Mouse (Mus musculus) retina, embryonic 14.5 days (tissue): ENCODE results near the gene Rap1b.

Experiments used
- DNase-seq: peaks from one replicate; pipeline ENCODE4 v3.0.0-alpha.2; 2015; ENCODE audit warnings: low spot score

The Rap1b gene

DNA sequence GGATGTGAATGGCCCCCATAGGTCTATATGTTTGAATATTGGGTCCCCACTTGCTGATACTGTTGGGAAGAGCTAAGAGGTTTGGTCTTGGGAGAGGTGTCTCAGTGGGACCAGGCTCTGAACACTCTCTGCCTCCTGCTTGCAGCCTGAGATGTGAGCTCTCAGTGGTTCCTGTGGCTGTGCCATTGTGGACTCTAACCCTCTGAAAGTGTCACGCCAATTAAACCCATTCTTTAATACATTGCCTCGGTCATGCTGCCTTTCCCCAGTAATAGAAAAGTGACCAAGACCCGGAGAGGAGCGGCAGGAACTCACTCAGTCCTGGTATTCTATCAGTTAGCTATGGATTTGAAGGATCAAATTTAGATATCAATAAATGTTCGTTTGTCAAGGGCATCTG, 12.4 kb upstream of the Rap1b start:
- no peak for DNase-seq

DNA sequence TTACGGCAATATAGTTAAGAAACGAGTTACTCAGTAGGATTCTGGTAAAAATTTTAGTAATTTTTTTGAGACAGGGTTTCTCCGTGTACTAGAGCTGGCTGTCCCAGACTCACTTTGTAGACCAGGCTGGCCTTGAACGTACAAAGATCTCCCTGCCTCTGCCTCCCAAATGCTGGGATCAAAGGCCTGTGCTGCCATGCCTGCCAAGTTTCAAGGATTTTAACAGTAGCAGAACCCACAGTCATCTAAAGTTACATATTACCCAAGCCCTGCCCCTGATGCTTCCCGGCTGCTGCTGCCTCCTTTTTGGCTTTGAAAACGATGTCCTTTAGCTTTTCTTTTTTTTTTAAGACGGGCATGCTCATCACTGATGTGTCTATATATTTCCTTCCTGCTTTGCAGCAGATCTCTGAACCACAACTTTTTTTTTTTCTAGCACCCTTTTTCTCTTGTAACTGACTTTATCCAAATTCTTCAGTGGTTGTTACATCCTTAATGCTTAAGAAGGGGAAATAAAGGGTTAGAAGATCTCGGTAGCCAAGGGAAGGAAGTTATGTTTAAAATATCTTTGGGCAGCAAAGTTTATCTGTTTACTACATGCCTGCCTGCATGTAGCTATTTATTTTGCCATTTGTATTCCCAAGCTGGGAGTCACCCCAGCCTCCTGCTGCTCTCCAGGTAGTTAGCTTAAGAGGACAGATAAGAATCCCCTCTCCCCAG, 10.3 kb upstream of the Rap1b start:
- DNase-seq = no peak

DNA sequence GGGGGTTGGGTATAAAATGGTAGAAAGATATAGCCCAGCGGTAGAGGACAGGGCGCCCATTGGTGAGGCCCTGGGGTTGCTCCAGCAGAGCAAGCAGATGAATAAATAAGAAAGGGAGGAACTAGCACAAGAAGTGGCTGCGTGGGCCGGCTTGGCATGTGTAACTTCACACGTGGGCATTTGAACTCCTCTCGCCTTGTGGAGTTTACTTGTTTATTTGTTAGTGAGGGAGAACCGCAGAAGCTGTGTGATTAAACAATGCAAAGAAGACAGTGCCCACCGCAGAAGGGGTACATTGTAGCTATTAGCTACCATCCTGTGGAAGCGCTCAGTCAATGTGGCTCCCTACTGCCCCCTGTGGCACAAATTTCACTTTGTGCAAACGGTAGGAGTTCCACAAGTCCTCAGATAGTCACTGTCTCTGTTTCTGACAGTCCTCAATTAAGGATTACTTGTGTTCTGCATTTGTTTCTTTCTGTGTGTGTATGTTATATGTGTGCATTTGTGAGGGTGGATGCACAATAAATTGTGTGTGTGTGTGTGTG, 6.9 kb upstream of the Rap1b start:
- DNase-seq = no peak

DNA sequence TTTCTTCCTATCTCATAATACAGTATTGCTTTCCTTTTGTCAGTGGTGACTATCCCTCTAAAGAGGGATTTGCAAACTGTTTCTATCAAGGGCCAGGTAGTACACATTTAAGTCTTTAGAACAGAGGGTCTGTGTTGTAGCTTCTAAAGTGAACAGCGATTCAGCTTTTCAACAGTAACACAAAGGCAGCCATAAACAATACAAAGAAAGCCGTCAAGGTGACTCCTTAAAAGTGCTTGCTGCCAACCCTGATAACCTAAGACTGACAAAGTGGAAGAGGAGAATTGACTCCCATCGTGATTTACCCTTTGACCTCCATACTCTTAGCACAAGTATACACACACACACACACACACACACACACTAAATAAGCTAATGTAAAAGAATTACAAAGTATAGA, 3.1 kb upstream of the Rap1b start:
- DNase-seq = no peak

DNA sequence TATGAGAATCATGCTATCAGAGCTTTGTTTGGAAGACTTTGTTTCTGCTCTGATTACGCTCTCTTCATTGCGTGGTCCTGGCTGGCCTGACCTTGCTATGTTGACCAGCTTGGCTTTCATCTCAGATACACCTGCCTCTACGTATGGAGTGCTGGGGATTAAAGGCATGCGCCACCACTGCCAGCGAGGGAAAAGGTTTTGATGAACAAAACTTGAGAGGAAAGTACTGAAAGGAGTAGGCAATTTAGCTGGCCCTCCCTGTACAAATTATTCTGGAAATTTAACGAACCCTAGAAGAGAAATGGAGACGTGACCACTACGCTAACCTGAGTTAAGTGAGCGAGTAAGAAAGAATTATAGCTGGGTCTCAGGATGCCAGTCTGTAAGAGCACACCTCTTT, 961 bp upstream of the Rap1b start:
- no peak for DNase-seq

DNA sequence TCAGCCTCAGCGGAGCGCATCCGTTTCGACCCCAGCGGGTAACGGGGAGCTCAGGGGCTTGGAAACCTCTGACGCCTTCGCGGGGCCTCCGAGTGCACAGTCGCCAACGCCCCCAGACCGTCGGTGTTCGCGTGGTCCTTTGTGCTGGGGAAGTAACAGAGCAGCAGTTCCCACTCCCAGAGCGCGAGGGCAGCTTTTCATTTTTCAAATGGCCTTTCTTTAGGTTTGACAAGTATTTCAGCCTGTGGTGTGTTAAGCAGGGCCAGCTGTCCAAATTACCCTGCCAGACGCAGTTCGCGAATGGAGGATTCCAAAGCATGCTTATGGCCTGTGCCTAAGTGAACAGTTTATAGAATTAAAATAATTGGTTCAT, 411 bp upstream of the Rap1b start:
- DNase-seq = no peak

DNA sequence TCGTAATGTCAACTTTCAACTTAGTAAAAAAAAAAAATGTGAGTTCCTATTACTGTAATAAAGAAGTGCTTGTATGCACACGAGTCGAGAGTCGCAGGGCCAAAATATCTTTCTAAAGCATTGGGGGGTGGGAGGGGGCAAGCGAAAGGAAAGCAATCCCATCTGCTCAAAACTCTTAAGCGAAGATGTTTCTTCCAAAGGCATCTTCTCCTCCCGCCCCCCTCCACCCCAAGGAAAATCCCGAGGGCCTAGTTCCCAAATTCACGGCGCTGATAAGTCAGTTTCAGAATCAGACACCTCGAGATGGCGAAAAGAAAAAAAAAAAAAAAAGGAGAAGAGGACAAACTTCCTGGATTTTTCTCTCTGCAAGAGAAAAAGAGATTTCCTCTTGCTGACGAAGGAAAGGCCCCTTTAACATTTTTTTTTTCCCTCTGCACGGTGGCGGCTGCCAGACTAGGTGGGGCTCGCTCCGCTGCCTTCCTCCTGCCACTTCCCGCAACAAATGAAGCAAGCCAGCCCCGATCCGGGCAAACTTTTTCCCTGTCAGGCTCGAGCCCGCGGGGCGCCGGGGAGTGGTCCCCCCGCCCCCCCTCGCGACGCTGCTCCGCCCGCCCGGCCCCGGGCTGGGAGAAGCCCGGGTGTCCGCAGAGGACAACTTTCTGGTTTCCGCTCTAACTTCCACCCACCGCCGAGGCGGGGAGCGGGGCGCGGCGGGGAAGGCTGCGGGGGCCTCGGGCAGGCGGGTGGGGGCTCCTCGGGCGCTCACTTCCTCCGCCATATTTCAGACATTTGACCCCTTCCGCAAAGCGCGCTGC, 846 bp downstream of the Rap1b start:
- DNase-seq = peak; percentile 60

DNA sequence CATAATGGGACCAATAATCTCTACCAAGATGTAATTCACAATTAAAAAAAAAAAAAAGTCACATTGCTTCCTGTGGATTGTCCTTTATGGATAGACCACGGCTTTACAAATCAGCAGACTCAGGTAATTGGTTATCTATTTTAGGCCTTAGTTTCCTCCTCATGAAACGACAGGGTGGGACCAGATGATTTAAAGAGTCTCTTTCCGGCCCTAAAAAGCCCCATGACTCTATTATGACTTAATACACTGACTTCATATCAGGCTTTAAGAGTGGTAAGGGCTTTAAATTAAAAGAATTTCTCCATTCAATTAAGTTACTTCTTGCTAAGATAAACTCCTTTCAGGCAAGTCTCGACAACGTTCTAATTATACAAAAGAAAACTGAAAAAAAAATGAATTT, 1.6 kb downstream of the Rap1b start:
- no peak for DNase-seq

DNA sequence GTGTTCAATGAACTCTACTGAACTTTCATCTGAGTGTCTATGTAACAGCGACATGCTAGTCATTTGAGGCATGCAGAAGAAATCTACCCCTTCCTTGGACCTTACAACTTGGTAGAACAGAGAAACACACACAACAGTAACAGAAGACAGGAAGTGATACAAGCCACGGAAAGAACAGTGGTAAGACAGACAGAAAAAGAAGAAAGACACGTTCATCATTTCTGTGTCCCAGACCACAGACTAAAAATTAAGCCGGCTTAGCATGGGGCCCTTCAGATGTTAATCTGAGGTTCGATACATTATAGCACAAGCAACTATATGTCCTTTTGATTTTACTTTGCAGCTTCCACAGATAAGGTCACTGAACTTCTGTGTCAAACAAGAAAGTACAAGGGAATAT, 2.1 kb downstream of the Rap1b start:
- no peak for DNase-seq

DNA sequence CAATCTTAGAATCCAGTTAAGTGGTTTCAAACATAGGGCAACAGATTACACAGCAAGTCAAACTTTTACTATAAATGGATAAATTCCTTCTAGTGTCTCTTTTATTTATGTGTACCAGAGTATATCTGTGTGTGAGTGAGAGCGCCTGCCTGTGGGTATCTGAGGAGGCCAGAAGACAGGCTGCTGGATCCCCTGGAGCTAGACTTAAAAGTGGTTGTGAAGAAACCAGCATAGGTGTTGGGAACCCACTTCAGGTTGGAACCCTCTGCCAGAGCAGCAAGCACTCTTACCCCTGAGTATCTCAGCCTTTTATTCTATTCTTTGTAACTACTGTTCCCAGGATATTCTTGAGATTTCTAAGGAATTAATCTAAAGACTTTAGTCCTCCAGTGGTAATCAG, 4.1 kb downstream of the Rap1b start:
- DNase-seq = no peak

DNA sequence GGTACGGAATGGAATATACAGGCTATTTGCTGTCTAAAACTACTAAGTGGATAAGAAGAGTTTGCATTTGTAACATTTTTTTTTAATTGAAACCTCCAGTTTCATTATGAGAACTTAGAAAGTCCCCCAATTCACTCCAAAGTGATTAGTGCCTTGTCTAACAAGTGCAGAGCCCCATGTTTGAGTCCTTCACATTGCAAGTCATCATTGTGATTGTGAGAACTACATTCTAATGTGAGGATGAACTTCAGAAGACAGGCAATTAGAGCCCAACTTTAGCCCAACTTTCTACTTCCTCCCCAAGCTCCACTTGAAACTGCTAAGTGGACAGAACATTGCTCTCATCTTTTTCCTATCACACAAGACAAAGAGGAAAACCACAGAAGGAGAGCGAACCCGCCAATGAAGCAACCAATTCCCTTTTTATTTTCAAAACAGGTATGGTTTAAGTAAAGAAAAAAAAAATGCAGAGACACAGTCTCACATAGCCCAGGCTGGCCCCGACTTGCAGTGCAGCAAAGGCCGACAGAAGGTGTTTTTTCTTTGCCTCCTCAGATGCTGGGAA, 5.3 kb downstream of the Rap1b start:
- no peak for DNase-seq

DNA sequence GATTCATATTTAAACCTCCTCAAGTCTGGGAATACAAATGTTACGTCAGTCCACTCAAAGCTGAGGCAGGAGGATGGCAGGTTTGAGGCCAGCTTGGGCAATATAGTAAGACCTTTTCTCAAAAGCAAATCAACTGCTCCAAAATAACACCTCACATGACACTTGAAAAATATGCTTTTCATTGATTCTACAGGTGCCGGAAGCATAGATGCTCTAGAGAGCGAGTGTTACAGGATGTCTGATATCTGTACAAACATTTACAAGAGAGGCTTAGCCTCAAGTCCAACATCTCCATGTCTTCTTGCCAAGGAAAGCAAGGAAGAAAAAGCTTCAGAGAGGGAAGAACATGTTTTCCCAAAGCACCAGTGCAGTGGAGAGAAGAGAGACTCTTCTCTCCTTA, 6.1 kb downstream of the Rap1b start:
- DNase-seq = no peak

DNA sequence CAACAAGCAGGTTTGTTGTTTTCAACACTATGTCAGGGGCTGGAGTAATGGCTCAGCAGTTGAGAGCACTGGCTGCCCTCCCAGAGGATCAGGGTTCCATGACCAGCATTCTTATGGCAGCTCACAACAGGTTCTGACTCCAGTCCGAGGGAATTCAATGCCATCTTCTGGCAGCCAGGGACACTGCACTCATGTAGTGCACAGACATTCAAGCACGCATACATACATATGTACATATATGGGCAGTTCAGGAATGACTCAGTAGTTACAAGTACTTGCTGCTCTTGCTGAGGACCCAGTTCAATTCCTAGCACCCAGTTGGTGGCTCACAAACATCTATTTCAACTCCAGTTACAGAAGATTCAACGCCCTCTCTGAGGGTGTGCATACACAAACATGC, 6.9 kb downstream of the Rap1b start:
- no peak for DNase-seq

DNA sequence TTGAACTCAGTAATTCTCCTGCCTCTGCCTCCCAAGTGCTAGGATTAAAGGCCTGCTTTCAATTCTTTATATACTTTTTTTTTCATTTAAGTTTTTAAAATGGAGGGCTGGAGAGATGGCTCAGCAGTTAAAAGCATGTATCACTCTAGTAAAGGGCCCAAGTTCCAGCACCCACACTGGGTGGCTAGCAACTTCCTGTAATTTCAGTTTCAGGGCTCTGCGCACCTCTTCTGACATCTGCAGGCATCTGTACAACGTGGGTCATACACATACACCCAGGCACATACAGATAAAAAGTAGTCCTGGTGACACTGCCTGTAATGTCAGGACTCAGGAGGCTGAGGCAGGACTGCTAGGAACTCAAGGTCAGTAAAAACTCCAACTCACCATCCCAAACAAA, 9.5 kb downstream of the Rap1b start:
- no peak for DNase-seq

DNA sequence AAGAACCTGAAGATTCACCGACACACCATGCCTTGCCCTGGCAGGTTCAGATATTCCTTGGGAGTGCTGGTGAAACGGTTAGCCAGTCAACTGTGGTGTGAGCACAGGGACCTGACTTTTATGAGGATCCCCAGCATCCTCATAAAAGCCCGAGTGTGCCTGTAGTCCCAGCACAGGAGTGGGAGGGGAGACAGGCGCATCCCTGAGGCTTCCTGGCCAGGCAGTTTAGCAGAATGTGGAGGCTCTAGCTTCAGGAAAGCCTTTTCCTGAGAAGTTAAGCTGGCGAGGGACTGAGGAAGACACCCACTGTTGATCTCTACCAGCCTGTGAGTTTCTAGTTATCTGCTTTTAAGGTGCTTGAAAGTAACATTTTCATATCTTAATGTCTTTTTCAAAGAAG, 10.4 kb downstream of the Rap1b start:
- no peak for DNase-seq

DNA sequence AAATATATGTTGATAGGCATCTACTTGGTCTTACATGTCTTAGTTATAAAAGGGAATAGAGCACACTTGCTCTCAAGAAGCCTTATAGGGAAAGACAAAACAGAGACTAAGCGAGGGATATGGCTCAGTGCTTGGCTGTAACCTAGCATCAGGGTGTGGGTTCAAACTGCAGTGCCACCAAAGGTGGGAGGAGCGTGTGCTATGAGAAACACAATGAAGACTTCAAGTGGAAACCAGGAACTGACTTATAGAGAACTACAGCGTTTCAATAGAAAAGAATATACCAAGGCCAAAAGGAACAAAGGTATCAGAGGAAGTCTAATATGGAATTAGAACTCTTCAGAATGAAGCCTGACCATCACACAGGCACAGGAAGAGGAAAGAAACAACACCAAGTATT, 15.0 kb downstream of the Rap1b start:
- DNase-seq = no peak

DNA sequence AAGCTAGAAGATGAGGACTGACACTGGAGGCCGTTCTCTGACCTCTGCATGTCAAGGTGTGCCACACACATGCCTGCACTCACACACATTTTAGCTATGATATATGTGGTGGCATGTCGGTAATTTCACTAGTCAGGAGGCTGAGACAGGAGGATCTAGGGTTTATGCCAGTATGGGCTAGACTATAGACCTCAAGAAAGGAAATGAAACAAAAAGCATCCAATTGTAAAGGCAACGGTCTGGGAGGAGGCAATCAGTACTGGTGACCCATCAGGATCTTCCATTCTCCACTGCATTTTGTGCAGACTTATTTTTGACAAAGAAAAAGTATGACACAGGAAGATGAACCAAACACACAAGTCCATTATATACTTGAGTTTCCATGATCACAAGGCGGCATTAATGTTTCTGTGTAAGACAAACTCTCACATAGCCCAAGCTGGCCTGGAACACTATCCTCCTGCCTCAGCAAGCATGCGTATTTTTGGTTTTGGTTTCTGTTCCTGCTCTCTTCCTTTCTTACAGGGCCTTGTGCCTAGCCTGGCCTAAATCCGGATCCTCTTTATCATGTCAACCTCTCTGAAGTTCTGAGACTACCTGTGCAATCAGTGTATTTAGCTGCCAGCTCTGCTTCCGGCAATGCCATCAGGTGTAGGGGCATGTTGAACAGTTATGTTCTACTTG, 16.2 kb downstream of the Rap1b start:
- no peak for DNase-seq

DNA sequence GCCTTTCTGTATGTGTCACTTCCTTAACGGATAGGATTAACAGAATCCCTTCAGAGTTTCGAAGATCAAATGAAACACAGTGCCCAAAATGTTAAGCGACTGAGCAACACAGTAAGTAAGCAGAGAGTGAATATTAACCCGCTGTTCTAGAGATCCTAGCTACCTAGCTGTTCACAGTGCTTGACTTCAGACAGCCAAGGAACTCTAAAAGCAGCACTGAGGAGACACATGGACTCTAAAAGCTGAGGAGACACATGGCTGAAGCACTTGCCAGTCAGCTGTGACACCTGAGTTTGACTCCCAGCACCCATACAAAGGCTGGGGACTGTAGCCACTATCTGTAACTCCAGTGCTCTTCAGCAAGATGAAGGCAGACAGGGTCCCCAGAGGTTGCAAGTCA, 16.8 kb downstream of the Rap1b start:
- no peak for DNase-seq

DNA sequence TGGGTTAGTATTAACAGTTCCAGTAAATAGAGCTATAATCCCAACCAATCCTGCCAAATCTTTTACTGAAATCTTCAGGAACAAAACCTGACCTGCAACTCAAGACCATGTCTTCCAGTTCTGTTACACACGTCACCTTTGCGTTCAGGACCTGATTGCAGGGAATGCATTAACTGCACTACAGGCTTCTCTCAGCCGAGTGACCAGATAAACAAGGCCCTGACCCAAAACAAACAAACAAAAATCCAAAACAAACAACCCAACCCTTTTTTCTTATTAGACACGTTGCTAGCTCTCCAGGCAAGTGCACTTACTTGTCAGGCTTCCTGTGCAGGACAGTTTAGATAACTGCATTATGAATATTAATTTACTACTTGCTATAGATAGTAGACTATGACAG, 17.3 kb downstream of the Rap1b start:
- no peak for DNase-seq

DNA sequence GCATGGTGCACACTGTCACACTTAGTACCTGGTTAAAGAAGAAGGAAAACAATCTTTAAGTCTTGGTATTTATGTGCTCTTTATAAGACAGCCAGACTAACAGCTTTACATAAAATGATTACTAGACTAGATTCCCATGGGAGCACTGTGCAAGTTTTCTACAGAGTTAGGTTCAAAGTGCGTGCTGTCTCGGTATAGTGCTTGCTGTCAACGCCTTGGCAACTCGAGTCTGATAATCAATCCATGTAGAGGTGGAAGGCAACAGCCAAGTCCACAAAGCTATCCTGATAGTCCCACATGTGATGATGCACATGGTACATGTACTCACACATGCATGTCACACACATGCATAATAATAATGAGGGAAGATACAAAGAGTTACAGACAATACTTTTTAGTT, 21.2 kb downstream of the Rap1b start:
- no peak for DNase-seq

DNA sequence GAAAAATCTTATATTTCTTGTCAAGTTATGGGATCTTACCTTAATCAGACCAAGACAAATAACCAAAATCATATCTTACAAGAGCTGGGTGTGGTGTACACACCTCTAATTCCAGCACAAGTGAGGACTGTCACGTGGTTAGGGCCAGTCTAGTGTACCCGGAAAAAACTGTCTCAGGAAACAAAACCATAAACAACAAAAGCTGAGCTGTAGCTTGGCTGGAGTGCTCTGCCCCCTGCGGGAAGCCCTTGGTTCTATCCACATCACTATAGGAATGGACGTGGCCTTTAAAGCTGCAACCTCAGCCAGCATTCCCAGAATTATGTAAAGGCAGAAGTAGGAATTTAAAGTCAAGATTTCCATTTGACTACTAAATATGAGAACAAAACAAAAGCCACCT, 21.7 kb downstream of the Rap1b start:
- no peak for DNase-seq

DNA sequence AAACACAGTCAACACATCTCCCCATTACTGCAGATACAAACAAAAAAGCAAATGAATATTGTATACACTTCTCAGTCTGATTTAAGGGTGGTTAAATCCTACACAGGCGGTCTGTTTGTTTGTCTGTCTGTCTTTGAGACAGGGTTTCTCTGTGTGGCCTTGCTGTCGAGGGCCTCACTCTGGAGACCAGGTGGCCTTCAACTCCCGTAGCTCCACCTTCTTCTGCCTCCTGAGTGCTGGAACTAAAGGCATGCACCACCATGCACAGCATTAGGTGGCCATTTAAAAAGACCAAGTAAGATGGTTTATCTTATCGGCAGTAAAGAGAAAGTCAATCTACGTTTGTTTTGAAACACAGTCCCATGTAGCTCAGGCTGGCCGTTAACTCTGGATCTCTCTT, 22.5 kb downstream of the Rap1b start:
- no peak for DNase-seq

DNA sequence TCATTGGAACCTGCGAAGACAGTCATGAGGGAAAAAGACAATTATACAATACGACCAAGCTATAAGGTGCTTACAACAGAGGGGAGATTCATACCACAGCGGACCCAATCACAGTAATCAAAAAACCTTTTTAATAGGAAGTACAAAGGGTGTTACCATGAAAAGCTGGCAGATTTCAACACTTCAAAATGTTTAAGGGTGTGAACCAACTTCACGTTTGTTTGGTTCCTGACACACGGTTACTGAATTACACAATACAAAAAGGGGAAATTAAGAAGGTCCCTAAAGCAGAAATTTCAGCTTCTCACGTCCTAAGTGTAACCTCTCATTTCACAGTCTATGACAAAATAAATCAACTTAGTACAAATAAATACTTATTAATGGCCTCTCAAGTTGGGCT, 27.2 kb downstream of the Rap1b start:
- no peak for DNase-seq
